Mouse (Mus musculus) kidney, embryonic 16.5 days (tissue): ENCODE measurements around the gene Gli3. TPM values are rescaled to one million over a fixed set of nuclear protein-coding genes. Genes with fewer than 3 reads are reported as not detected.

Experiments used
- ATAC-seq: fragments of 200-750 bp; cut with Nextera tagmentation; 2 replicates; pipeline ENCODE4 v1.8.0; 2017; ENCODE audit warnings: moderate TSS enrichment; ENCODE audit not compliant: low FRiP score, low TSS enrichment
- H3K27ac ChIP-seq: fragments of 300-500 bp; sonication (generic); 2 replicates; pipeline ENCODE4 v1.5.1; 2014; ENCODE audit warnings: low read length
- H3K27me3 ChIP-seq: fragments of 300-500 bp; sonication (generic); 2 replicates; pipeline ENCODE4 v1.6.1; 2014; ENCODE audit warnings: low read length, control low read depth, mixed read lengths; ENCODE audit not compliant: insufficient read depth
- H3K36me3 ChIP-seq: fragments of 300-500 bp; sonication (generic); 2 replicates; pipeline ENCODE4 v1.6.1; 2014; ENCODE audit warnings: low read length, control low read depth, mixed read lengths; ENCODE audit not compliant: insufficient read depth
- H3K4me1 ChIP-seq: fragments of 300-500 bp; sonication (generic); 2 replicates; pipeline ENCODE4 v1.6.1; 2014; ENCODE audit warnings: low read length, control low read depth, mixed read lengths; ENCODE audit not compliant: insufficient read depth
- H3K4me2 ChIP-seq: fragments of 300-500 bp; sonication (generic); replicated peaks from 2 replicates; pipeline ENCODE4 v1.6.1; 2014; ENCODE audit warnings: low read depth, low read length
- H3K4me3 ChIP-seq: fragments of 300-500 bp; sonication (generic); 2 replicates; pipeline ENCODE4 v1.5.1; 2014; ENCODE audit warnings: mild to moderate bottlenecking, low read length
- H3K9ac ChIP-seq: fragments of 300-500 bp; sonication (generic); replicated peaks from 2 replicates; pipeline ENCODE4 v1.6.1; 2014; ENCODE audit warnings: low read length
- H3K9me3 ChIP-seq: fragments of 300-500 bp; sonication (generic); 2 replicates; pipeline ENCODE4 v1.6.1; 2016; ENCODE audit warnings: low read length, control low read depth
- WGBS: fragments of 180-500 bp; shearing (Covaris S2); extraction: QIAGEN DNeasy Blood & Tissue Kit; methylation state at CpG from one replicate; pipeline ENCODE4 v1.1.7; 2014; 5-methylcytosine and 5-hydroxymethylcytosine counted together
- polyA plus RNA-seq: library from polyadenylated mRNA; unstranded; fragments of >200 nt; fragmentation: Nextera tagmentation; extraction: Ambion mirVana; gene quantifications from 2 replicates; pipeline ENCODE4 v1.2.1, GENCODE M21; 2015

The Gli3 gene
- polyA plus RNA-seq, 1 experiment from 2014 or later, result 11.6 TPM

DNA sequence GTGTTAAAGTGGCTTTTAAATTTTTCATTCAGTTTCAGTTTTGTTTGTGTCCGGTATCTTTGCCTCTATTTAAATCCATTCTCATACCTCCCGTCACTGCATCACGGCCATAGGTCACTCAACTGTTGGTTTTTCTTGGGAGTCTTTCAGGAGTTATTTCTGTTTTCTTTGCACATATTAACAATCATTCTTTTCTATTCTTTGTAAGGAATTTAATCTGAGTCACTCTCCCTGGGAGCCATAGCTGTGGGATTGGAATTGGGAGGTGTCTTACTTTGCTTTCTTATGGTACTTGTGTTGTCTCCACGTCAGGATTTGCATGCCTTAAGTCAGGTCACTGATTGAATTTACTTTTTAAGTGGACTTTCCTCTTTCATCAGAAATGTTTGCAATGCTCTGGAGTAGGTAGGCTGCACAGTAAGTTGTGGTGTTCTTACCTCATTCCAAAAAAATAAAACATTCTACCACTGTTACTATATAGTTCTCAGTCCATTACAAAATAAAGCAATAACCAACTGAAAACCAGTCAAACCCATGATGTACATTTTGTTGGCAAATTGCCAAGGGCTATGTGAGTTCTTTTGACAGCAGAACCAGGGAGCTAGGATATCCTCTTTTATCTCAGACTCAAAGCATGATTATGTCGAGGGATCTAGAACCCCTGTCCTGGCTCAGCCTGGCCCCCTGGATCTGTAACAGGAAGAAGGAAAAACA, 228.9 kb downstream of the Gli3 start:
- no peak overlapping the region for H3K4me3 ChIP-seq
- H3K27ac ChIP-seq, result no peak overlapping the region
- no peak for ATAC-seq
- H3K9ac ChIP-seq, result no peak overlapping the region
- no peaks in the 10 kb centered on the region for H3K27me3 ChIP-seq
- H3K36me3 ChIP-seq, result no peaks in the 10 kb centered on the region
- no peaks in the 10 kb centered on the region for H3K9me3 ChIP-seq
- H3K4me2 ChIP-seq, result no peak overlapping the region
- no peaks in the 10 kb centered on the region for H3K4me1 ChIP-seq
- 59% methylated on average over 5 of the region's 5 CpGs for WGBS

DNA sequence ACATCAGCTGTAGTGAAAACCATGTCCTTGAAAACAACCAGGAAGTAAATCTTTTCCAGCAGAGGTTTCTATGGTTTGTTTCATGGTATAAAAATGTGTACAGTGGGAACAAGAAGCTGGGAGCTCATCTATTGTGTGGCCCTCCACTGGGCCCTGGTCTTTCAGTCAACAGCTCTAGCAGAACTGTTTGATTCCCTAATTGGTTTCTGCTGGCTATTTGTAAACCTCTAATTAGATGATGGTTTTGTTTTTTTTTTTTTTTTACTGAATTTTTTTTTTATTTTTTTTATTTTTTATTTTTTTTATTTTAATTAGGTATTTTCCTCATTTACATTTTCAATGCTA, 229.4 kb downstream of the Gli3 start:
- Histone ChIP-seq H3K4me3 (no peak overlapping the region), H3K4me1 (no peaks in the 10 kb centered on the region), H3K4me2 (no peak overlapping the region), H3K27me3 (no peaks in the 10 kb centered on the region), H3K9me3 (no peaks in the 10 kb centered on the region), H3K27ac (no peak overlapping the region), H3K36me3 (no peaks in the 10 kb centered on the region), H3K9ac (no peak overlapping the region)
- ATAC-seq, result no peak

DNA sequence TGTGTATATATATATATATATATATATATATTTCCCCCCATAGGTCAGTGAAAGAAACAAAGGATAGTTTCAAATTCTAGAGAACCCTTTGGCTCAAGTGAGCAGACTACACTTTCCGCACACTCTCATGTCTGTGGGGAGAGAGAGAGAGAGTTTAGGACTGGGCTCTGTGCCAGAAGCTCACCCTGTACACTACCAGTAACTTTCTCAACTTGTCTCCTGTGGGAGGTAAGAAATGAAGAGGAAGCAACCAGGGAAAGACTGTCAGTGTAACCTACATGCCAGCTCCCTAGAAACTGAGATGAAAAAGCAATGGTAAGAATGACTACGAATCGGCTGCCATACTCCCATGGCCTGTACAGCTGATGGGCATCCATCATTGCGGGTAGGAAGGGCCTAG, 235.2 kb downstream of the Gli3 start:
- Histone ChIP-seq H3K9me3 (no peaks in the 10 kb centered on the region), H3K9ac (no peak overlapping the region), H3K4me1 (no peaks in the 10 kb centered on the region), H3K4me2 (no peak overlapping the region), H3K4me3 (no peak overlapping the region), H3K27me3 (no peaks in the 10 kb centered on the region), H3K36me3 (no peaks in the 10 kb centered on the region), H3K27ac (no peak overlapping the region)
- WGBS, result 89% methylated on average over 4 of the region's 4 CpGs
- no peak for ATAC-seq

DNA sequence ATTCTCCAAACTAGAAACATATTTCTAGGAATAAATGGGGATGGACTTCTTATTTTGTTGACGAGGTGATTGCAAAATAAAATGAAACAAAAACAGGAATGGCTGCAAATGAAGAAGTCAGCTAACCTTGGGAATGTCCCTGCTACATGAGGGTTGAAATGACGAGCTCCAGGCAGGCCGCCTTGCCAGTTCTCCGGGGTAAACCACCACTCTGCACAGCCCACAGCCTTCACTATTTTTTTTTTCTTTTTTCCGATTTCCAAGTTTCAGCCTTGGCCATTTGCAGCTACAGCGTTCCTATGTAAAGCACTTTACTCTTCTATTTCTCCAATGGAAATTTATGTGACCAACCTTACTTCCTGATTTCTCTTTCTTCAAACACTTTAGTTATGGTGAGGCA, 236.1 kb downstream of the Gli3 start:
- Histone ChIP-seq H3K27me3 (no peaks in the 10 kb centered on the region), H3K4me1 (no peaks in the 10 kb centered on the region), H3K36me3 (no peaks in the 10 kb centered on the region), H3K4me2 (no peak overlapping the region), H3K4me3 (no peak overlapping the region), H3K27ac (no peak overlapping the region), H3K9ac (no peak overlapping the region), H3K9me3 (no peaks in the 10 kb centered on the region)
- 92% methylated on average over 6 of the region's 6 CpGs for WGBS
- no peak for ATAC-seq

DNA sequence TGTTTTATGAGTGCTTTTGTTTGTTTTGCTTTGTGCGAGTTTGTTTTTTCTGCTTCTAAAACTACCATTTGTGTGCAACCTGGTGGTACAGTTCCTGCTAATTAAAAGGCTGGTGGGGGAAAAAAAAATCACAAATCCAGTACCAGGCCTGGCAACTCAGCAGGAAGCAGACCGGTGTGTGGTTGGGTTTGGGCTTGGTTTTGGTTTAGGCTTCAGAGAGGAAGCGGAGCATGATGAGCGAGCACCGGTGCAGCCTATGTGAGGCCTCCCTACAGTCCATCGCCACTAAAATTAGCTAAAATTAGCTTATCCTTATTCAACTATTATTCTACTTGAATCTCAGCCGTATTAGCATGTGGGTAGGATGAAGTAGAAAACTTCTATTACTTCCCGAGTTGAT, 241.6 kb downstream of the Gli3 start:
- H3K36me3 ChIP-seq, result no peaks in the 10 kb centered on the region
- H3K4me3 ChIP-seq, result no peak overlapping the region
- H3K27me3 ChIP-seq, result no peaks in the 10 kb centered on the region
- H3K9ac ChIP-seq, result no peak overlapping the region
- no peak overlapping the region for H3K4me2 ChIP-seq
- ATAC-seq, result no peak
- no peaks in the 10 kb centered on the region for H3K9me3 ChIP-seq
- no peaks in the 10 kb centered on the region for H3K4me1 ChIP-seq
- 88% methylated on average over 8 of the region's 8 CpGs for WGBS
- H3K27ac ChIP-seq, result no peak overlapping the region

DNA sequence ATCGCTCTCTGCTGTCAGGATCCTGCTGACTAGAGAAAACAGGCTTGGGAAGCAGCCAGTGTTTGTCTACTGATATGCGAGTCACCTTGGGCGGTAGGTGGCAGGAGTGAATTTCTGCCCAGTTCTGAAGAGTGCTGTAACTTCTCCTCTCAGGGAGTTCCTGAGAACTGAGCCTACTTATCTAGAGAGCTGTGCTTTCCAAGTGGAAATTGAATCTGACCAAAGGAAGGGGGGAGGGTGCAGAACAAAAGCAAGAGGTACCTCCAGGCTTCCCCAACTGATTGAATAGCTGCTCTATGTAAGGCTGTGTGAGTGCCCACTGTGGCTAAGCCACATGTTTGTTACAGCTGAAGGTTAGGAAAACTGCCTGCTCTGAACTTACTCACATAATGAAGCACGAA, 244.4 kb downstream of the Gli3 start:
- 60% methylated on average over 4 of the region's 4 CpGs for WGBS
- Histone ChIP-seq H3K4me3 (no peak overlapping the region), H3K9me3 (no peaks in the 10 kb centered on the region), H3K4me2 (no peak overlapping the region), H3K36me3 (no peaks in the 10 kb centered on the region), H3K4me1 (no peaks in the 10 kb centered on the region), H3K27ac (no peak overlapping the region), H3K27me3 (no peaks in the 10 kb centered on the region), H3K9ac (no peak overlapping the region)
- peak; percentile 51; the same call in 1 of the 2 replicates for ATAC-seq

DNA sequence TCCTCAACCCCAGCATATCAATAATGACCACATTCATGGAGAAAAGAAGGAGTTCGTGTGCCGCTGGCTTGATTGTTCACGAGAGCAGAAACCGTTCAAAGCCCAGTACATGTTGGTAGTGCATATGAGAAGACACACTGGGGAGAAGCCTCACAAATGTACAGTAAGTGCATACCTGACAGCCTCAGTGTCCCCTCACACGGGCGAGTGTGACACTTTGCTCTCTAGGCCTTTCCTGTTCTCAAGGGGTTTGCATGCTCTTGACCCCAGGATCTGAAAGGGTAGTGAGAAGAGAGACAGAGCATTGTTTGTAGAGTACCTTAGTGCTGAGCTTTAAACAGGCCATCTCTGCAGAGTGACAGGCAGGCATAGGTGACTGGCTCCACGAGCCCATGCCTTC, 250.5 kb downstream of the Gli3 start:
- H3K4me3 ChIP-seq, result no peak overlapping the region
- WGBS, result 90% methylated on average over 7 of the region's 7 CpGs
- H3K9me3 ChIP-seq, result no peaks in the 10 kb centered on the region
- H3K36me3 ChIP-seq, result peaks cover 3% of the 10 kb centered on the region; the same call in 1 of the 2 replicates
- H3K9ac ChIP-seq, result no peak overlapping the region
- no peak overlapping the region for H3K4me2 ChIP-seq
- no peaks in the 10 kb centered on the region for H3K27me3 ChIP-seq
- ATAC-seq, result no peak
- H3K27ac ChIP-seq, result no peak overlapping the region
- no peaks in the 10 kb centered on the region for H3K4me1 ChIP-seq

DNA sequence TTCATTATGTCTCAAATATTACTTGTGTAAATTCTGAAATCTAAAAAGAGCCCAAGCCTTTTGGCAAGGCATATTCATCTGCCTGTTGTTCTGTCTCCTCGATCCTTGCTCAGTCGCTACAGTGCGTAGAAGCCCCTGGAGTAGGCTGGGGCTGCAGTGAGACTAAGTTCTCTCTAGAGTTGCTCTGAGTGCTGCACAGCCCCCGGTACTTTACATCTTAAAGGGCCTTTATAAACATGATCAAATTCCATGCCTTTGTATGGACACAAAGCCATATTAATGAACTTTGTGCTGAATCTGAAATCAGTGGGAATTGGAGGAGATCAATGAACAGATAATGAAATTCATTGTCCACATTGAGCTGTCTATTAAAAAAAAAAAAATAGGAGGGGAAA, 251.3 kb downstream of the Gli3 start:
- H3K4me2 ChIP-seq, result no peak overlapping the region
- H3K4me3 ChIP-seq, result no peak overlapping the region
- H3K27me3 ChIP-seq, result no peaks in the 10 kb centered on the region
- 86% methylated on average over 4 of the region's 4 CpGs for WGBS
- H3K36me3 ChIP-seq, result peaks cover 3% of the 10 kb centered on the region; the same call in 1 of the 2 replicates
- no peaks in the 10 kb centered on the region for H3K4me1 ChIP-seq
- H3K9me3 ChIP-seq, result no peaks in the 10 kb centered on the region
- no peak overlapping the region for H3K9ac ChIP-seq
- no peak overlapping the region for H3K27ac ChIP-seq
- ATAC-seq, result no peak

DNA sequence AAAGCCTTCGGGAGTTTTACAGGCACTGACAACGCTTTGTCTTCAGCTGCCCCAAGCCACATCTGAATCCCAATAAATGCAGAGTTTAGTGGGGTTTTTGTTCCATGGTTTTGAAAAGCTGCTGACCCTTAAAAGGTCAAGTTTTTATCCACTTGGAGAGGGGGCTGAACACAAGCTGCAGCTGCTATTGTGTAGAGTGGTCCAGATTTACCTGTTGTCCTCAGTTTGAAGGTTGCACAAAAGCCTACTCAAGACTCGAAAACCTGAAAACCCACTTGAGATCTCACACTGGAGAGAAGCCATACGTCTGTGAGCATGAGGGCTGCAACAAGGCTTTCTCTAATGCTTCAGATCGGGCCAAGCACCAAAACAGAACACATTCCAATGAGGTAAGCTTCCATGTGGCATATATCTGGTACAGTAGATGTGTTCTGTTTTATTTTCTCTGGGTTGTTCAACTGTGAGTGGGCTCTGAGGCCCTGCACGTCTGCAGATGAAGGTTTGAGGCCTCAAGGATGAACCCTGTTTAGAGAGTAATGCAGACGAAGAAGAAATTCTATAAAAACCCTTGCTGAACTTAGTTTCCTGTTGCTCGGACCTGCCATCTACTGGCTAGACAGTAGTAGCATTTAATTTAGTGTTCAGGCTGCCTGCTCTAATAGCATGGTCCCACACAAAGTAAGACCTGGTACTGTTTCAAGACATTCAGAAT, 251.8 kb downstream of the Gli3 start:
- no peaks in the 10 kb centered on the region for H3K4me1 ChIP-seq
- peak; percentile 46; the same call in 1 of the 2 replicates for ATAC-seq
- H3K36me3 ChIP-seq, result peaks cover 3% of the 10 kb centered on the region; the same call in 1 of the 2 replicates
- H3K4me2 ChIP-seq, result no peak overlapping the region
- H3K27me3 ChIP-seq, result no peaks in the 10 kb centered on the region
- H3K9me3 ChIP-seq, result no peaks in the 10 kb centered on the region
- no peak overlapping the region for H3K27ac ChIP-seq
- H3K4me3 ChIP-seq, result no peak overlapping the region
- 56% methylated on average over 8 of the region's 8 CpGs for WGBS
- no peak overlapping the region for H3K9ac ChIP-seq

DNA sequence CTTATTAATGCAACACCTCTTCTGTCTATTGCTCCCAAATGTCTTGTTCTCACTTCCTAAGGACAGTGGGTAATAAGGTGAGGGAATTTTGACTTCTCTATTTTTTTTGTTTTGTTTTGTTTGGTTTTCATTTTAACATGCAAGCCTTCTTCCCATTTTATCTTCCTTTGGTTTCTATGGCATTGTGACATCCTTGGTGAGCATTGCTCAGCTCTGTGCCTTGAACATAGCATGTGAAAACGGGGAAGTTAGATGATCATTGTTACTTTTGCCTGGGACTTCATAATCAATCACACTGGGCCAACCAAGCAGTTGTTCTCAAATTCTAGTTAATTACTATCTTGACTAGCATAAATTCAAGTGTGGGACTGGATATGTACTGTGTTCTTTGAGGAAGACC, 258.4 kb downstream of the Gli3 start:
- Histone ChIP-seq H3K4me2 (no peak overlapping the region), H3K9ac (no peak overlapping the region), H3K4me1 (no peaks in the 10 kb centered on the region), H3K27ac (no peak overlapping the region), H3K9me3 (no peaks in the 10 kb centered on the region), H3K27me3 (no peaks in the 10 kb centered on the region), H3K4me3 (no peak overlapping the region), H3K36me3 (peaks cover 40% of the 10 kb centered on the region)
- WGBS, result 87% methylated on average over 1 of the region's 1 CpGs
- ATAC-seq, result no peak
